Mouse (Mus musculus): ENCODE data around the gene Apip. TPM values are rescaled to one million over a fixed set of nuclear protein-coding genes. Genes with fewer than 3 reads are reported as not detected.

Gene Apip
- polyA plus RNA-seq, 1 experiment from 2014 or later = 57.7 TPM

DNA sequence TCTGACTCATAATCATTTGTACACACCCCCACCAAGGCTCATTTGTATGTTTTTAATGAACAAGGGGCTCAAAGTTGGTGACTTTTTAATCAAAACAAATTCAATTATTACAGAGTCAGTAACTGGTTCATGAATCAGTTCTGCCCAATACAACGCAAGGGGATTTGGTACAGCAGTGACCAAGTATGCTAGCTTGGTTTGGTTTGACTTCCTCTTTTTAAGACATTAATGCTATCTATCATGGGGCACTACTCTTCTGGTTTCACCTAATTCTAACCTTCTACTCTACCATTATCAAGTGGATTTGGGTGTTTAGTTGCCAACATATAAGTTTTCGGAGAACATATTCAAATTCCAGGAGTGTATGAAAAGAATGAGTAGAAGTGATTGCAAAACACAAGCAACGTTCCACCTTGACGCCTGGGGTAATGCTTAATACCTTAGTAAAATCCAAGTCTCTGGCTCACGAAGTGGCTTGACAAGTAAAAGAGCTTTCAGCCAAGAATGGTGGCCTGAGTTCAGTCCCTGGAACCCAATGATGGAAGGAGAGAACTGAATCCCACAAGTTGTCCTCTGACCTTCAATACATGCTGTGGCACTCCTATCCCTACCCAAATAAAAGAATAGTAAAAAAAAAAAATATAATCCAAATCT lies 3.6 kb upstream of the Apip start:
- 98% methylated on average over 5 of the region's 5 CpGs for WGBS
- H3K27ac ChIP-seq = no peak overlapping the region

DNA sequence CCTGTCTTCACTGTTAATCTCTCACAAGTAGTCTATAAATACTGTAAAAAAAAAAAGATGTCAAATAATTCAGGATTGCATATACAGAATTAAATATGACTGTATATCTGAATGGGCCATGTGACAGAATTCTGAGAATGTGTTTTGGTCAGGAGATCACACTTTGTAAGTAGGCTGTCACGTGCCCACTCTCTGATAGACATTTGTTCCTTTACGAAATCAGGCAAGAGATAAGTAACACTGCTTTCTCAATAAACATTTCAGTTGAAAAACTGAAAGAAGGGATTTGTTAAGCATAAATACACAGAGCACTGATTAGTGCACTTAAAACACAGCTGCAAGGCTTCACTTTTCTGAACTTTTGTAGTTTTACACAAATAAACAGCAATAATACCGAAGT lies 2.9 kb upstream of the Apip start:
- peaks cover 24% of the 10 kb centered on the region for H3K4me1 ChIP-seq
- no peak for DNase-seq (ENCODE audit: extremely low spot score, low spot score)
- WGBS = 84% methylated on average over 3 of the region's 3 CpGs
- no peak overlapping the region for H3K4me3 ChIP-seq
- H3K27me3 ChIP-seq (ENCODE audit: poor library complexity, severe bottlenecking) = no peaks in the 10 kb centered on the region
- peaks cover 4% of the 10 kb centered on the region; the same call in 1 of the 2 replicates for H3K9me3 ChIP-seq
- no peak overlapping the region for H3K27ac ChIP-seq
- H3K36me3 ChIP-seq (replicated peaks) = peaks cover 5% of the 10 kb centered on the region; the same call in 1 of the 2 replicates

More for the DNA sequence above, 3.6 kb upstream of the Apip start:
- peaks cover 5% of the 10 kb centered on the region; the same call in 1 of the 2 replicates for H3K36me3 ChIP-seq (replicated peaks)
- no peaks in the 10 kb centered on the region for H3K27me3 ChIP-seq (ENCODE audit: poor library complexity, severe bottlenecking)
- DNase-seq (ENCODE audit: extremely low spot score, low spot score) = no peak
- peaks cover under 1% of the 10 kb centered on the region; the same call in 1 of the 2 replicates for H3K9me3 ChIP-seq
- no peak overlapping the region for H3K4me3 ChIP-seq
- H3K4me1 ChIP-seq = peaks cover 24% of the 10 kb centered on the region

DNA sequence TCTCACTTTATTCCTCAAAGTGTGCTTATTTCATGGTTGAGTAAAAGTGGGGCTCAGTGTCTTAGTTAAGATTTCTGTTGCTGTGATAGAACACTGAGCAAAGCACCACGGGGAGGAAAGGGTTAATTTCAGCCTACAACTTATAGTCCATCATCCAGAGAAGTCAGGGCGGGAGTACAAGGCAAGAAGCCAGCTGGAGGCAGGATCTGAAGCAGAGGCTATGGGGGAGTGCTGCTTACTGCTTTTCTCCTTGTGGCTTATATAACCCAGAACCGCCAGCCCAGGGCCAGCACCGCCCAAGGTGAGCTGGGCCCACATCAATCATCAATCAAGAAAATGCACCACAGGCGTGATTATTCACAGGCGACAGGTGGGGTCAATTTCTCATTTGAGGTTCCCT lies 7.6 kb downstream of the Apip start:
- H3K4me3 ChIP-seq = no peak overlapping the region
- H3K36me3 ChIP-seq (replicated peaks) = no peaks in the 10 kb centered on the region; the same call in 1 of the 2 replicates
- no peak overlapping the region for H3K27ac ChIP-seq
- WGBS = 71% methylated on average over 6 of the region's 6 CpGs
- H3K9me3 ChIP-seq = no peaks in the 10 kb centered on the region
- no peaks in the 10 kb centered on the region for H3K4me1 ChIP-seq
- no peak for DNase-seq (ENCODE audit: extremely low spot score, low spot score)
- no peaks in the 10 kb centered on the region for H3K27me3 ChIP-seq (ENCODE audit: poor library complexity, severe bottlenecking)

DNA sequence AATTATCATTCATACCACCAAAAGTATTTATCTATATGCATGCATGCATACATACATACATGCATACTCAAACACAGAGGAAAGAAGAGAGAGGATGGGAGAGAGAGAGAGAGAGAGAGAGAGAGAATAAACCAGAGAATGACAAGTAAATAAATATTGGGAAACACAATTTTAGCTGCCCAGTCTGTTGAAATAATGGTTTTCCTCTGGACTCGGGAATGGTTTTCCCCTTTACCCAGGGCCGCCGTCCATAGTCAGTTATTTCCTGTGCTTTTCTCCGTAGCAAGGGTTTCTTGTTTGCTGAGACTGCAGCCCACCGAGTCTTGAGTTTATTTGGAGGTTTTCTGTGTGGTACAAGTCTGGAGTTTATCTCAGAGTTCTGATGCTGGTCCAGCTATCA lies 8.2 kb downstream of the Apip start:
- Histone ChIP-seq H3K9me3 (no peaks in the 10 kb centered on the region), H3K4me1 (no peaks in the 10 kb centered on the region), H3K27me3 (ENCODE audit: poor library complexity, severe bottlenecking) (no peaks in the 10 kb centered on the region), H3K27ac (no peak overlapping the region), H3K4me3 (no peak overlapping the region), H3K36me3 (replicated peaks) (no peaks in the 10 kb centered on the region; the same call in 1 of the 2 replicates)
- no peak for DNase-seq (ENCODE audit: extremely low spot score, low spot score)
- 85% methylated on average over 5 of the region's 5 CpGs for WGBS

DNA sequence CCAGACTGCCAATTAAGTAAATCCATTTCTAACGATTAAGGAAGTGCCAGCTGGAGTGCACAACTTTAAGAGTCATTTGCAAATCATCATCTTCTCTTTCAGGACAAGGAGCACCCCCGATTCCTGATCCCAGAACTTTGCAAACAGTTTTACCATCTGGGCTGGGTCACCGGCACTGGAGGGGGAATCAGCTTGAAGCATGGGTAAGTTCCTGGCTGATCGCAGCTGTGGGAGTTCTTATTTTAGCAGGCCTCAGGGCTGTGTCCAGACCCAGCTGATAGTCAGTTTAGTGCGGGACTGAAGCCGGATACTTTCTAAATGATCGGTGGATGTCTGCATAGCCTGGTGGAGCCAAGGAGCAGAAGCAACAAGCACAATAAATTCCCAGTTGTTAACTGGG lies 9.4 kb downstream of the Apip start:
- Histone ChIP-seq H3K36me3 (replicated peaks) (peaks cover 7% of the 10 kb centered on the region), H3K9me3 (no peaks in the 10 kb centered on the region), H3K27me3 (ENCODE audit: poor library complexity, severe bottlenecking) (no peaks in the 10 kb centered on the region), H3K27ac (no peak overlapping the region), H3K4me3 (no peak overlapping the region), H3K4me1 (no peaks in the 10 kb centered on the region)
- no peak for DNase-seq (ENCODE audit: extremely low spot score, low spot score)
- whole genome bisulfite sequencing = 87% methylated on average over 7 of the region's 7 CpGs

DNA sequence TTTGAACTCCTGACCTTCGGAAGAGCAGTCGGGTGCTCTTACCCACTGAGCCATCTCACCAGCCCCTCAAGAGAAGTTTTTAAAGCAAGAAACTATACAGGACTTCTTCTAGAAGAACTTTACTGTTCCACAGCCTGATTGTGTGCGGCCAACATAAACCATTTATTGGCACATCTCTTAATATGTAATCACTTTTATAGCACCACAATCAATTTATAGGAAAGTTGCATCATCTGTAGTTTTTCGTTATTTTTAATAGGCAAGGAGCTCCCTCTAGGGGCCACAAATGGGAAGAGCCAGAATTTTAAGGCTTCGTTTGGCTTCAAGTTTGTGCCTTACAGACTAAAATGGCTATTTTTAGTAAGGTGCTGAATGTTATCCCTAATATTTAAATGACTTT lies 11.0 kb downstream of the Apip start:
- WGBS = 74% methylated on average over 5 of the region's 5 CpGs
- H3K4me1 ChIP-seq = 0 out of 2 replicates have a peak, but pooled peaks cover 3% of the 10 kb centered on the region
- no peak for DNase-seq (ENCODE audit: extremely low spot score, low spot score)
- H3K27ac ChIP-seq = no peak overlapping the region
- no peaks in the 10 kb centered on the region for H3K27me3 ChIP-seq (ENCODE audit: poor library complexity, severe bottlenecking)
- peaks cover 21% of the 10 kb centered on the region for H3K36me3 ChIP-seq (replicated peaks)
- no peak overlapping the region for H3K4me3 ChIP-seq
- H3K9me3 ChIP-seq = no peaks in the 10 kb centered on the region

DNA sequence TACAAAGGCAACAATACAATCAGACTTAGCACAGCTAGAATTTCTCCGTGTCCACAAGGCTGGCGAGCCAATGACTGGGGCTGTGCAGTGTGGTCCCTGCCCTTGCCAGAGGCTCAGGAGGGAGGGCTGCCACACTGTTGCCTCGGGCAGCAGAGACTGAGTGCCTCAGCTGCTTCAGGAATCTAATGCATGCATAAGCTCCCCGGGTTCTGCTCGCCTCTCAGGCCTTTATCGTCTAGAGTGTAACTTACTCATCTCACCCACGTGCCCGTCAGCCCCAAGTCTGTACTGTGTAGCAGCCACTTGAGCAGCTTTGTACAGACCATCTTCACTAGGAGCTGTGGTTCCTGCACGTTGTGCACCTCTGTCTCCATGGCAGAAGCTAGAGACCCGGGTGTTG lies 12.2 kb downstream of the Apip start:
- Histone ChIP-seq H3K4me1 (0 out of 2 replicates have a peak, but pooled peaks cover 4% of the 10 kb centered on the region), H3K9me3 (no peaks in the 10 kb centered on the region), H3K4me3 (no peak overlapping the region), H3K27me3 (ENCODE audit: poor library complexity, severe bottlenecking) (no peaks in the 10 kb centered on the region), H3K36me3 (replicated peaks) (peaks cover 26% of the 10 kb centered on the region), H3K27ac (no peak overlapping the region)
- DNase-seq (ENCODE audit: extremely low spot score, low spot score) = no peak
- 75% methylated on average over 10 of the region's 10 CpGs for WGBS

DNA sequence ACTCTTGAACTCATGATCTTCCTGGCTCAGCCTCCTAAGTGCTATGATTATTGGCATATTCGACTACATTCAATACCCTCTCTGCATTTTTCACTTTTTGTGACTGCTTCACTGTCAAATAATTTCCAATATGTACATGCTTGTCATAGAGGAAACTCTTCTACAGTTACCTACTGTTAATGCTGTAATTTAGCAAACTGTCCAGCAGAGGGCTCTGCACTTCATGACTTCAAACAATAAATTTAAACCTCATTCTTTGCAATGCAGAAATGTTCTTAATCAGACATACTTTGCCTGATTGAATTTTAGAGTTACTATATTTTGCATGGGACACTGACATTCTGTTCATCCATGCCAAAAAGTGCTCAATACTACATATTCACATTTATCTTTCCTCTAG lies 13.0 kb downstream of the Apip start:
- 12% methylated on average over 1 of the region's 1 CpGs for WGBS
- Histone ChIP-seq H3K36me3 (replicated peaks) (peaks cover 26% of the 10 kb centered on the region), H3K4me3 (no peak overlapping the region), H3K27ac (no peak overlapping the region), H3K4me1 (0 out of 2 replicates have a peak, but pooled peaks cover 4% of the 10 kb centered on the region), H3K27me3 (ENCODE audit: poor library complexity, severe bottlenecking) (no peaks in the 10 kb centered on the region), H3K9me3 (no peaks in the 10 kb centered on the region)
- DNase-seq (ENCODE audit: extremely low spot score, low spot score) = no peak

DNA sequence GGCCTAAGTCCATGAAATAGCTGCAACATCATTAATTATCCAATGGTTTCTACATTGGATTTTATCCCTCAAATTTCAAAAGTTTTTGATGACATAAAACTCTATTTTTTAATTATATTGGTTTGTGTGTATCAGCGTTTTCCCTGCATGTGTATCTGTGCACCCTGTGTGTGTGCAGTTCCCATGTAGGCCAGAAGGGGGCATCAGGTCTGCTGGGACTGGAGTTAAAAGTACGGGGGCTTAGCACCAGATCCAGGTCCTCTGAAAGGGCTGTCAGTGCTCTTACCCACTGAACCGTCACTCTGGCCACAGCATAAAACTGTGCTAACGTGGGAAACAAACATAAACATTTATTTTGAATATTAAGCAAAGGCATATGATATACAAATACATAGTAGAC lies 14.6 kb downstream of the Apip start:
- WGBS = 96% methylated on average over 4 of the region's 4 CpGs
- DNase-seq (ENCODE audit: extremely low spot score, low spot score) = no peak
- peaks cover 35% of the 10 kb centered on the region for H3K36me3 ChIP-seq (replicated peaks)

DNA sequence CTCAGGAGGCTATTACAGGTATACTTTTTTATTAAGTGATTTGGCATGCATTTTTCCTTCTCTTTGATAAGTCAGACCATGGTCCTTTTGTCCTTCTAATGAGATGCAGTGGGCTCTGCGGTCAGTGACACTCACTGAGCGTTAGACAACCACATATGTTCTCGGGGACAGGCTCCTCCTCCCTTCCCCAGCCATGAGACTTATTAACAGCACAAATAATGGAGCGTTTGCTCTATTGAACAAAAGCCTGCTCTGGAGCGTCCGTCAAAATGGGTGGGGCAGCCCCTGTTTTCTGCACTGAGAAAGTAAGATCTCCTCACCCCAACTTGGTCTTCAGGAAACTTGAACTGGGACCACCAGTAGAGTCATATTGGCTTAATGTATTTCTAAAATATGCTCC lies 16.0 kb downstream of the Apip start:
- DNase-seq (ENCODE audit: extremely low spot score, low spot score) = no peak
- WGBS = 79% methylated on average over 6 of the region's 6 CpGs
- Histone ChIP-seq H3K4me1 (0 out of 2 replicates have a peak, but pooled peaks cover 4% of the 10 kb centered on the region), H3K4me3 (no peak overlapping the region), H3K9me3 (no peaks in the 10 kb centered on the region), H3K27ac (no peak overlapping the region), H3K27me3 (ENCODE audit: poor library complexity, severe bottlenecking) (no peaks in the 10 kb centered on the region), H3K36me3 (replicated peaks) (peaks cover 49% of the 10 kb centered on the region)

More for the DNA sequence above, 14.6 kb downstream of the Apip start:
- Histone ChIP-seq H3K9me3 (no peaks in the 10 kb centered on the region), H3K4me3 (no peak overlapping the region), H3K27me3 (ENCODE audit: poor library complexity, severe bottlenecking) (no peaks in the 10 kb centered on the region), H3K4me1 (0 out of 2 replicates have a peak, but pooled peaks cover 4% of the 10 kb centered on the region), H3K27ac (no peak overlapping the region)

DNA sequence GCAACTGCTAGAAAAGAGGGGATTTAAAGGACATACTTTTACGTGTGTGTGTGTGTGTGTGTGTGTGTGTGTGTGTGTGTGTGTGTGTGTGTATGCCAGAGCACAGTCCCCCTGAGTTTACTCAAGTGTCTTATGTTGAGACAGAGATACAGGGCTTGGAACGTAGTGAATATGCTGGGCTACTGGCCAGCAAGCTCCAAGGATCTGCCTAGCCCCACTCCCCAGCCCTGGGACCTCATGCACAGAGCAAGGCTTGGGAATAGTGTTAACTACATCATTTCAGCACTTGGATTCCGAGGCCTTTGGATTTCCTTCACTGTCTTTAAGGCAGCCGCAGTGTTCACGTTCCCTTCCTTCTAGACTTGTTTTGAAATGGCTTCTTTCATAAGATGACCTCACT lies 29.1 kb downstream of the Apip start:
- DNase-seq (ENCODE audit: extremely low spot score, low spot score) = no peak
- Histone ChIP-seq H3K27ac (no peak overlapping the region), H3K4me1 (no peaks in the 10 kb centered on the region), H3K9me3 (no peaks in the 10 kb centered on the region), H3K4me3 (no peak overlapping the region), H3K27me3 (ENCODE audit: poor library complexity, severe bottlenecking) (no peaks in the 10 kb centered on the region), H3K36me3 (replicated peaks) (no peaks in the 10 kb centered on the region)
- WGBS = 84% methylated on average over 5 of the region's 5 CpGs

DNA sequence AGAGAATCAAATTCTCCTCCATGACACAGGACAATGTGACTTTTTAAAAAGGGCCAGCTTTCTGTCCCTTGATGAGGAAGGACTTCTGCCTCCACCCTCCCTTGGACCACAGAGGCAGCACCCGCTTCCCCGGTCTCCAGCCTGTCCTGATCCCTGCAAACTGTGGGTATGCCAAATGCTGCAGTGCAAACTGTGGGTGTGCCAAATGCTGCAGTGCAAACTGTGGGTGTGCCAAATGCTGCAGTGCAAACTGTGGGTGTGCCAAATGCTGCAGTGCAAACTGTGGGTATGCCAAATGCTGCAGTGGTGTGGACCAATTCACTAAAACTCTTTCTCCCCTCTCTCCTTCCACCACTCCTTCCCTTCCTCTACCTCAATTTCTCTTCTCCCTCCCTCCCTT lies 32.7 kb downstream of the Apip start:
- Histone ChIP-seq H3K4me1 (no peaks in the 10 kb centered on the region), H3K9me3 (no peaks in the 10 kb centered on the region), H3K27ac (no peak overlapping the region), H3K27me3 (ENCODE audit: poor library complexity, severe bottlenecking) (no peaks in the 10 kb centered on the region), H3K36me3 (replicated peaks) (no peaks in the 10 kb centered on the region), H3K4me3 (no peak overlapping the region)
- 94% methylated on average over 2 of the region's 2 CpGs for WGBS
- no peak for DNase-seq (ENCODE audit: extremely low spot score, low spot score)

DNA sequence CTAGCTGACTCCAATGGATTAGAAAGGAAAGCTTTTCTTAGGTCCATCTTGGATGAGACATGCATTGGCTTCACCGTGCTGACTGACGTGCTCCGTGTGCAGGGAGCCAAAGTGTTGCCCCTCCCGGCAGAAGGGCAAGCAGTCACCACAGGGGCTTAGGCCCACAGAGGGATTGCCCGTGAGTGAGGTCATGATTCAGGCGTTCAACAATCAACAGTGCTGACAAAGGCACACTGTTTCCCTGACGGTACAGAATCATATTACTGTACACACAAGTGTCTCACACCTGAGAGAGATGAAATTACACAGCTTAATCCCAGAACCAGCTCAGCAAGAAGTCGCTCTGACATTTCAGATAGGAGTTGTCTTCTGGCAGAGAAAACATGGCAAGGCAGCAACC lies 38.2 kb downstream of the Apip start:
- Histone ChIP-seq H3K27me3 (ENCODE audit: poor library complexity, severe bottlenecking) (no peaks in the 10 kb centered on the region), H3K4me1 (0 out of 2 replicates have a peak, but pooled peaks cover 4% of the 10 kb centered on the region), H3K27ac (no peak overlapping the region), H3K36me3 (replicated peaks) (no peaks in the 10 kb centered on the region), H3K4me3 (no peak overlapping the region), H3K9me3 (no peaks in the 10 kb centered on the region)
- DNase-seq (ENCODE audit: extremely low spot score, low spot score) = no peak
- whole genome bisulfite sequencing = 74% methylated on average over 8 of the region's 8 CpGs

All from forebrain, embryonic 10.5 days (tissue).